Mouse (Mus musculus): ENCODE results near the gene Mrps10. TPM values are rescaled to one million over a fixed set of nuclear protein-coding genes. Genes with fewer than 3 reads are reported as not detected.
A peak's percentile ranks its signal among the peaks of the same experiment; 100 is the strongest.
"Not testable (repeated sequence)": the region's sequence is repeated elsewhere in the genome, so short reads cannot be mapped to it uniquely, and the experiment has no call there.

The Mrps10 gene
- total RNA-seq, 2 experiments from 2014 or later, result 28.0 to 32.6 TPM

GRCm38 (mm10) chr17:47376779-47377280 is 8.1 kb downstream of the Mrps10 start:
- intact Hi-C loops (cut with DNase I), result no loop called here
- DNase-seq (ENCODE audit: low spot score in 2 of 2), result no peak

GRCm38 (mm10) chr17:47378133-47378532 is 9.4 kb downstream of the Mrps10 start:
- intact Hi-C loops (cut with DNase I), result no loop called here
- DNase-seq (ENCODE audit: low spot score in 2 of 2), result no peak

GRCm38 (mm10) chr17:47381917-47382316 is 13.2 kb downstream of the Mrps10 start:
- intact Hi-C loops (cut with DNase I), result no loop called here
- DNase-seq (ENCODE audit: low spot score in 2 of 2), result no peak

GRCm38 (mm10) chr17:47383266-47383665 is 14.6 kb downstream of the Mrps10 start:
- no peak for DNase-seq (ENCODE audit: low spot score in 2 of 2)
- intact Hi-C loops (cut with DNase I), result no loop called here

- DNase-seq (ENCODE audit: low spot score in 2 of 2), result no peak
- intact Hi-C loops (cut with DNase I), result no loop called here
These were observed 15.4 kb downstream of the Mrps10 start for GRCm38 (mm10) chr17:47384064-47384463.

GRCm38 (mm10) chr17:47385145-47385544 is 16.5 kb downstream of the Mrps10 start, which contains the start of gene Guca1b:
Gene Guca1b (plus strand): TSS chr17:47385393.
- DNase-seq (ENCODE audit: low spot score in 2 of 2), result no peak
- intact Hi-C loops (cut with DNase I), result no loop called here

GRCm38 (mm10) chr17:47386649-47387048 is 18.0 kb downstream of the Mrps10 start:
- intact Hi-C loops (cut with DNase I), result no loop called here

GRCm38 (mm10) chr17:47394223-47394869 is 25.7 kb downstream of the Mrps10 start:
- no peak for DNase-seq (ENCODE audit: low spot score in 2 of 2)
- intact Hi-C loops (cut with DNase I), result no loop called here

More at GRCm38 (mm10) chr17:47386649-47387048, 18.0 kb downstream of the Mrps10 start:
- DNase-seq (ENCODE audit: low spot score in 2 of 2), result no peak

GRCm38 (mm10) chr17:47395376-47395913 is 26.8 kb downstream of the Mrps10 start:
- peak in 1 of 2 experiments; percentile 4 for DNase-seq (ENCODE audit: low spot score in 2 of 2)
- intact Hi-C loops (cut with DNase I), result no loop called here

- intact Hi-C loops (cut with DNase I), result no loop called here
- no peak for DNase-seq (ENCODE audit: low spot score in 2 of 2)
These were observed 30.4 kb downstream of the Mrps10 start for GRCm38 (mm10) chr17:47399091-47399490.

GRCm38 (mm10) chr17:47400451-47400850 is 31.8 kb downstream of the Mrps10 start, which contains the start of gene Guca1a:
Gene Guca1a (minus strand): TSS chr17:47400584.
- intact Hi-C loops (cut with DNase I), result no loop called here
- DNase-seq (ENCODE audit: low spot score in 2 of 2), result no peak

GRCm38 (mm10) chr17:47407717-47408557 is 39.2 kb downstream of the Mrps10 start:
- intact Hi-C loops (cut with DNase I), result no loop called here
- no peak for DNase-seq (ENCODE audit: low spot score in 2 of 2)

GRCm38 (mm10) chr17:47408558-47408898 is 39.8 kb downstream of the Mrps10 start:
- peak in 1 of 2 experiments; percentile 10 for DNase-seq (ENCODE audit: low spot score in 2 of 2)
- intact Hi-C loops (cut with DNase I), result no loop called here

- intact Hi-C loops (cut with DNase I), result not testable (repeated sequence)
- peak; percentile 24 to 37 for DNase-seq (ENCODE audit: low spot score in 2 of 2)
These were observed 41.5 kb downstream of the Mrps10 start for GRCm38 (mm10) chr17:47409897-47410861.

GRCm38 (mm10) chr17:47420195-47420594 is 51.5 kb downstream of the Mrps10 start:
- DNase-seq (ENCODE audit: low spot score in 2 of 2), result no peak
- intact Hi-C loops (cut with DNase I), result no loop called here

GRCm38 (mm10) chr17:47421566-47421965 is 52.9 kb downstream of the Mrps10 start:
- no peak for DNase-seq (ENCODE audit: low spot score in 2 of 2)
- intact Hi-C loops (cut with DNase I), result no loop called here

- intact Hi-C loops (cut with DNase I); DNase-seq (ENCODE audit: low spot score in 2 of 2): not testable (repeated sequence)
These were observed 53.9 kb downstream of the Mrps10 start for GRCm38 (mm10) chr17:47422616-47423015.

- no peak for DNase-seq (ENCODE audit: low spot score in 2 of 2)
- intact Hi-C loops (cut with DNase I), result no loop called here
These were observed 55.5 kb downstream of the Mrps10 start for GRCm38 (mm10) chr17:47424186-47424585.

- DNase-seq (ENCODE audit: low spot score in 2 of 2), result no peak
- intact Hi-C loops (cut with DNase I), result no loop called here
These were observed 58.6 kb downstream of the Mrps10 start for GRCm38 (mm10) chr17:47427316-47427715.

All from left cerebral cortex, postnatal 36 days (tissue).